Mouse (Mus musculus) left cerebral cortex, adult 18-20 months (tissue): Measurements from ENCODE around the gene Iah1. TPM values are rescaled to one million over a fixed set of nuclear protein-coding genes. Genes with fewer than 3 reads are reported as not detected.
A peak's percentile ranks its signal among the peaks of the same experiment; 100 is the strongest.

ENCODE experiments used
- DNase-seq, 2 experiments: peaks; one replicate each; pipeline ENCODE4 v3.0.0; 2021 to 2022; ENCODE audit warnings: low spot score in 2 of 2, mixed read lengths in 1 of 2
- total RNA-seq, 2 experiments: library from RNA; stranded (reverse); gene quantifications; 2 replicates each; pipeline ENCODE4 v1.2.3; 2021

Gene Iah1
- total RNA-seq, 2 experiments from 2014 or later, result 12.3 to 13.0 TPM

- DNase-seq, result peak; percentile 66 to 67
Measured at GRCm38 (mm10) chr12:21318143-21318895, 2.1 kb downstream of the Iah1 start.

GRCm38 (mm10) chr12:21320317-21320716 is 4.1 kb downstream of the Iah1 start:
- DNase-seq, result no peak

- DNase-seq, result no peak
Measured at GRCm38 (mm10) chr12:21321170-21321569, 5.0 kb downstream of the Iah1 start.

- no peak for DNase-seq
Measured at GRCm38 (mm10) chr12:21322296-21322695, 6.1 kb downstream of the Iah1 start.

- no peak for DNase-seq
Measured at GRCm38 (mm10) chr12:21322856-21323255, 6.7 kb downstream of the Iah1 start.

- no peak for DNase-seq
Measured at GRCm38 (mm10) chr12:21324101-21324500, 7.9 kb downstream of the Iah1 start.

- no peak for DNase-seq
Measured at GRCm38 (mm10) chr12:21325266-21325665, 9.1 kb downstream of the Iah1 start.

GRCm38 (mm10) chr12:21326325-21326724 is 10.1 kb downstream of the Iah1 start:
- no peak for DNase-seq

GRCm38 (mm10) chr12:21329661-21330400 is 13.6 kb downstream of the Iah1 start:
- no peak for DNase-seq

GRCm38 (mm10) chr12:21330961-21331576 is 14.9 kb downstream of the Iah1 start:
- DNase-seq, result peak; percentile 42 to 52

- DNase-seq, result no peak
Measured at GRCm38 (mm10) chr12:21331711-21332110, 15.5 kb downstream of the Iah1 start.

- no peak for DNase-seq
Measured at GRCm38 (mm10) chr12:21333021-21333420, 16.8 kb downstream of the Iah1 start.

- no peak for DNase-seq
Measured at GRCm38 (mm10) chr12:21333766-21334165, 17.6 kb downstream of the Iah1 start.

GRCm38 (mm10) chr12:21335869-21336268 is 19.7 kb downstream of the Iah1 start:
- DNase-seq, result peak; percentile 32 to 64

- no peak for DNase-seq
Measured at GRCm38 (mm10) chr12:21337171-21337570, 21.0 kb downstream of the Iah1 start.

- DNase-seq, result no peak
Measured at GRCm38 (mm10) chr12:21340674-21341073, 24.5 kb downstream of the Iah1 start.

GRCm38 (mm10) chr12:21346972-21347371 is 30.8 kb downstream of the Iah1 start:
- no peak for DNase-seq

- DNase-seq, result no peak
Measured at GRCm38 (mm10) chr12:21350113-21350876, 34.1 kb downstream of the Iah1 start.

- no peak for DNase-seq
Measured at GRCm38 (mm10) chr12:21353681-21354080, 37.5 kb downstream of the Iah1 start.

GRCm38 (mm10) chr12:21362686-21363085 is 46.5 kb downstream of the Iah1 start:
- no peak for DNase-seq

GRCm38 (mm10) chr12:21363195-21363594 is 47.0 kb downstream of the Iah1 start:
- no peak for DNase-seq
